Mouse (Mus musculus) limb, embryonic 13.5 days (tissue): ENCODE data around the gene Tbrg1. TPM values are rescaled to one million over a fixed set of nuclear protein-coding genes. Genes with fewer than 3 reads are reported as not detected.
A peak's percentile ranks its signal among the peaks of the same experiment; 100 is the strongest.

ENCODE experiments used
- ATAC-seq: fragments of 200-750 bp; cut with Nextera tagmentation; 2 replicates; pipeline ENCODE4 v1.8.0; 2017; ENCODE audit warnings: low read depth, moderate number of reproducible peaks, moderate TSS enrichment; ENCODE audit not compliant: low FRiP score
- H3K27ac ChIP-seq: fragments of 300-500 bp; sonication (generic); 2 replicates; pipeline ENCODE4 v1.5.1; 2015; ENCODE audit warnings: inconsistent platforms, mild to moderate bottlenecking, moderate library complexity
- H3K27me3 ChIP-seq: fragments of 300-500 bp; sonication (generic); 2 replicates; pipeline ENCODE4 v1.6.1; 2015; ENCODE audit warnings: mild to moderate bottlenecking, inconsistent platforms
- H3K36me3 ChIP-seq: fragments of 300-500 bp; sonication (generic); 2 replicates; pipeline ENCODE4 v1.6.1; 2015; ENCODE audit warnings: inconsistent platforms, mild to moderate bottlenecking, moderate library complexity
- H3K4me1 ChIP-seq: fragments of 300-500 bp; sonication (generic); 2 replicates; pipeline ENCODE4 v1.6.1; 2015; ENCODE audit warnings: inconsistent platforms
- H3K4me2 ChIP-seq: fragments of 300-500 bp; sonication (generic); replicated peaks from 2 replicates; pipeline ENCODE4 v1.6.1; 2015; ENCODE audit warnings: inconsistent platforms, mild to moderate bottlenecking, moderate library complexity
- H3K4me3 ChIP-seq: fragments of 300-500 bp; sonication (generic); 2 replicates; pipeline ENCODE4 v1.5.1; 2015; ENCODE audit warnings: moderate library complexity, mild to moderate bottlenecking, inconsistent platforms
- H3K9ac ChIP-seq: fragments of 300-500 bp; sonication (generic); 2 replicates; pipeline ENCODE4 v1.6.1; 2015; ENCODE audit warnings: mild to moderate bottlenecking, inconsistent platforms
- H3K9me3 ChIP-seq: fragments of 300-500 bp; sonication (generic); 2 replicates; pipeline ENCODE4 v1.6.1; 2016; ENCODE audit warnings: inconsistent platforms
- WGBS: fragments of 180-500 bp; shearing (Covaris S2); methylation state at CpG from one replicate; pipeline ENCODE4 v1.1.7; 2015; 5-methylcytosine and 5-hydroxymethylcytosine counted together
- polyA plus RNA-seq: library from polyadenylated mRNA; unstranded; fragments of >200 nt; fragmentation: Nextera tagmentation; extraction: Ambion mirVana; gene quantifications from 2 replicates; pipeline ENCODE4 v1.2.1, GENCODE M21; 2015

Tbrg1 gene
- polyA plus RNA-seq, 1 experiment from 2014 or later: 186 TPM

- 86% methylated on average over 6 of the region's 6 CpGs for WGBS
- Histone ChIP-seq H3K36me3 (peaks cover 2% of the 10 kb centered on the region), H3K4me3 (no peak overlapping the region), H3K9me3 (no peaks in the 10 kb centered on the region), H3K4me2 (no peak overlapping the region), H3K4me1 (peaks cover 10% of the 10 kb centered on the region), H3K27me3 (no peaks in the 10 kb centered on the region), H3K27ac (no peak overlapping the region), H3K9ac (no peak overlapping the region)
- ATAC-seq: no peak
Observed at GRCm38 (mm10) chr9:37659413-37659812, 2.3 kb upstream of the Tbrg1 start.

- no peaks in the 10 kb centered on the region for H3K27me3 ChIP-seq
- WGBS: under 1% methylated on average over 10 of the region's 10 CpGs
- peak overlapping the region; percentile 92 for H3K27ac ChIP-seq
- no peaks in the 10 kb centered on the region for H3K9me3 ChIP-seq
- 0 out of 2 replicates have a peak, but pooled peaks have one; percentile 42 for ATAC-seq
- H3K9ac ChIP-seq: peak overlapping the region; percentile 86
- H3K4me2 ChIP-seq: peak overlapping the region; percentile 78
- H3K4me1 ChIP-seq: peaks cover 10% of the 10 kb centered on the region
- H3K4me3 ChIP-seq: peak overlapping the region; percentile 77
- H3K36me3 ChIP-seq: peaks cover 29% of the 10 kb centered on the region
Observed at GRCm38 (mm10) chr9:37656439-37656881, 652 bp downstream of the Tbrg1 start.

GRCm38 (mm10) chr9:37655961-37656360 is 1.2 kb downstream of the Tbrg1 start:
- Histone ChIP-seq H3K9me3 (no peaks in the 10 kb centered on the region), H3K27ac (no peak overlapping the region), H3K36me3 (peaks cover 34% of the 10 kb centered on the region), H3K4me3 (peak overlapping the region; percentile 77), H3K27me3 (no peaks in the 10 kb centered on the region), H3K4me1 (peaks cover 10% of the 10 kb centered on the region), H3K4me2 (peak overlapping the region; percentile 78), H3K9ac (peak overlapping the region; percentile 86)
- no peak for ATAC-seq
- WGBS: 61% methylated on average over 8 of the region's 8 CpGs

- H3K9ac ChIP-seq: no peak overlapping the region
- 78% methylated on average over 5 of the region's 5 CpGs for WGBS
- no peak for ATAC-seq
Observed at GRCm38 (mm10) chr9:37653836-37654235, 3.3 kb downstream of the Tbrg1 start.

GRCm38 (mm10) chr9:37650639-37651038 is 6.5 kb downstream of the Tbrg1 start:
- Histone ChIP-seq H3K27me3 (no peaks in the 10 kb centered on the region), H3K36me3 (peaks cover 74% of the 10 kb centered on the region), H3K9me3 (no peaks in the 10 kb centered on the region), H3K4me1 (peaks cover 5% of the 10 kb centered on the region), H3K27ac (no peak overlapping the region), H3K4me3 (no peak overlapping the region), H3K4me2 (no peak overlapping the region), H3K9ac (no peak overlapping the region)
- WGBS: 92% methylated on average over 5 of the region's 5 CpGs
- ATAC-seq: no peak

More at GRCm38 (mm10) chr9:37653836-37654235, 3.3 kb downstream of the Tbrg1 start:
- Histone ChIP-seq H3K27ac (no peak overlapping the region), H3K4me1 (peaks cover 10% of the 10 kb centered on the region), H3K9me3 (no peaks in the 10 kb centered on the region), H3K4me3 (no peak overlapping the region), H3K27me3 (no peaks in the 10 kb centered on the region), H3K36me3 (peaks cover 55% of the 10 kb centered on the region), H3K4me2 (no peak overlapping the region)

- Histone ChIP-seq H3K9me3 (no peaks in the 10 kb centered on the region), H3K4me1 (no peaks in the 10 kb centered on the region), H3K27me3 (no peaks in the 10 kb centered on the region), H3K9ac (no peak overlapping the region), H3K36me3 (peaks cover 43% of the 10 kb centered on the region), H3K4me3 (no peak overlapping the region), H3K4me2 (no peak overlapping the region), H3K27ac (no peak overlapping the region)
- 76% methylated on average over 3 of the region's 3 CpGs for WGBS
- no peak for ATAC-seq
Observed at GRCm38 (mm10) chr9:37646246-37646645, 10.9 kb downstream of the Tbrg1 start.

GRCm38 (mm10) chr9:37638721-37639120 is 18.4 kb downstream of the Tbrg1 start:
- Histone ChIP-seq H3K27me3 (no peaks in the 10 kb centered on the region), H3K9me3 (no peaks in the 10 kb centered on the region), H3K4me1 (no peaks in the 10 kb centered on the region), H3K27ac (no peak overlapping the region), H3K4me3 (no peak overlapping the region), H3K9ac (no peak overlapping the region), H3K4me2 (no peak overlapping the region), H3K36me3 (no peaks in the 10 kb centered on the region)
- ATAC-seq: no peak
- 88% methylated on average over 3 of the region's 3 CpGs for WGBS

- no peak for ATAC-seq
Observed at GRCm38 (mm10) chr9:37636800-37637542, 20.1 kb downstream of the Tbrg1 start.

GRCm38 (mm10) chr9:37636335-37636734 is 20.8 kb downstream of the Tbrg1 start:
- no peaks in the 10 kb centered on the region for H3K27me3 ChIP-seq
- H3K4me3 ChIP-seq: no peak overlapping the region
- no peak for ATAC-seq
- H3K9ac ChIP-seq: no peak overlapping the region
- H3K4me2 ChIP-seq: no peak overlapping the region
- H3K4me1 ChIP-seq: no peaks in the 10 kb centered on the region
- no peak overlapping the region for H3K27ac ChIP-seq
- no peaks in the 10 kb centered on the region for H3K36me3 ChIP-seq
- H3K9me3 ChIP-seq: no peaks in the 10 kb centered on the region
- 19% methylated on average over 7 of the region's 7 CpGs for WGBS

More at GRCm38 (mm10) chr9:37636800-37637542, 20.1 kb downstream of the Tbrg1 start:
- no peaks in the 10 kb centered on the region for H3K4me1 ChIP-seq
- no peak overlapping the region for H3K4me2 ChIP-seq
- 58% methylated on average over 6 of the region's 6 CpGs for WGBS
- no peak overlapping the region for H3K9ac ChIP-seq
- H3K4me3 ChIP-seq: no peak overlapping the region
- H3K9me3 ChIP-seq: no peaks in the 10 kb centered on the region
- H3K27ac ChIP-seq: no peak overlapping the region
- H3K36me3 ChIP-seq: no peaks in the 10 kb centered on the region
- H3K27me3 ChIP-seq: no peaks in the 10 kb centered on the region

- ATAC-seq: no peak
- no peak overlapping the region for H3K27ac ChIP-seq
- no peak overlapping the region for H3K4me2 ChIP-seq
- no peaks in the 10 kb centered on the region for H3K27me3 ChIP-seq
- no peak overlapping the region for H3K9ac ChIP-seq
- 84% methylated on average over 3 of the region's 3 CpGs for WGBS
- H3K36me3 ChIP-seq: no peaks in the 10 kb centered on the region
- H3K4me3 ChIP-seq: no peak overlapping the region
- no peaks in the 10 kb centered on the region for H3K4me1 ChIP-seq
- no peaks in the 10 kb centered on the region for H3K9me3 ChIP-seq
Observed at GRCm38 (mm10) chr9:37634269-37634668, 22.8 kb downstream of the Tbrg1 start.

GRCm38 (mm10) chr9:37632305-37632704 is 24.8 kb downstream of the Tbrg1 start:
- no peak overlapping the region for H3K27ac ChIP-seq
- 75% methylated on average over 2 of the region's 2 CpGs for WGBS
- H3K4me1 ChIP-seq: no peaks in the 10 kb centered on the region
- no peak overlapping the region for H3K4me2 ChIP-seq
- no peaks in the 10 kb centered on the region for H3K9me3 ChIP-seq
- 0 out of 2 replicates have a peak, but pooled peaks cover 3% of the 10 kb centered on the region for H3K27me3 ChIP-seq
- no peaks in the 10 kb centered on the region for H3K36me3 ChIP-seq
- no peak for ATAC-seq
- H3K4me3 ChIP-seq: no peak overlapping the region
- H3K9ac ChIP-seq: no peak overlapping the region

GRCm38 (mm10) chr9:37629941-37630340 is 27.2 kb downstream of the Tbrg1 start:
- peaks cover 10% of the 10 kb centered on the region for H3K27me3 ChIP-seq
- H3K4me2 ChIP-seq: no peak overlapping the region
- no peak overlapping the region for H3K9ac ChIP-seq
- ATAC-seq: no peak
- H3K27ac ChIP-seq: no peak overlapping the region
- 80% methylated on average over 2 of the region's 2 CpGs for WGBS
- H3K36me3 ChIP-seq: no peaks in the 10 kb centered on the region
- no peak overlapping the region for H3K4me3 ChIP-seq
- H3K4me1 ChIP-seq: no peaks in the 10 kb centered on the region
- H3K9me3 ChIP-seq: no peaks in the 10 kb centered on the region

- WGBS: 72% methylated on average over 4 of the region's 4 CpGs
- ATAC-seq: no peak
- H3K4me1 ChIP-seq: no peaks in the 10 kb centered on the region
Observed at GRCm38 (mm10) chr9:37628581-37628980, 28.5 kb downstream of the Tbrg1 start.

More at GRCm38 (mm10) chr9:37628581-37628980, 28.5 kb downstream of the Tbrg1 start:
- no peaks in the 10 kb centered on the region for H3K9me3 ChIP-seq
- no peaks in the 10 kb centered on the region for H3K36me3 ChIP-seq
- no peak overlapping the region for H3K4me3 ChIP-seq
- H3K9ac ChIP-seq: no peak overlapping the region
- H3K27ac ChIP-seq: no peak overlapping the region
- no peak overlapping the region for H3K4me2 ChIP-seq
- H3K27me3 ChIP-seq: peaks cover 10% of the 10 kb centered on the region
